Mouse (Mus musculus) liver, postnatal 0 days (tissue): Measurements from ENCODE around the gene H2-Q2.
"Not testable (repeated sequence)": the region's sequence is repeated elsewhere in the genome, so short reads cannot be mapped to it uniquely, and the experiment has no call there.

ENCODE experiments used
- CTCF ChIP-seq: sonication (generic); IDR thresholded peaks from 2 replicates; pipeline ENCODE4 v1.5.1; 2016; ENCODE audit warnings: antibody characterized with exemption, low read depth
- EP300 ChIP-seq: IDR thresholded peaks from 2 replicates; pipeline ENCODE4 v1.6.1; 2016; ENCODE audit warnings: antibody characterized with exemption, low read depth, mild to moderate bottlenecking

GRCm38 (mm10) chr17:35325124-35325523 is 16.9 kb upstream of the H2-Q2 start:
- not testable (repeated sequence) for TF ChIP-seq EP300
- peak; percentile 61 for TF ChIP-seq CTCF
